Mouse (Mus musculus): ENCODE measurements around the gene Cntnap5a. TPM values are rescaled to one million over a fixed set of nuclear protein-coding genes. Genes with fewer than 3 reads are reported as not detected.

Gene Cntnap5a
- polyA plus RNA-seq, 1 experiment = 0.02 TPM

GRCm38 (mm10) chr1:116281144-116281543, 596.6 kb downstream of the Cntnap5a start:
- no peaks in the 10 kb centered on the region for H3K79me2 ChIP-seq (ENCODE audit: control insufficient read depth, insufficient read depth)
- no peaks in the 10 kb centered on the region for H3K27me3 ChIP-seq (ENCODE audit: control insufficient read depth, insufficient read depth, insufficient read length)
- no peak overlapping the region for H3K4me2 ChIP-seq (ENCODE audit: low read depth)
- no peak for TF ChIP-seq MAX (IDR thresholded peaks at IDR 0.05; ENCODE audit: low read depth)
- no peak overlapping the region for H3ac ChIP-seq (ENCODE audit: control insufficient read depth, insufficient read length)
- no peak overlapping the region for H3K4me3 ChIP-seq
- no peaks in the 10 kb centered on the region for H3K36me3 ChIP-seq (ENCODE audit: control insufficient read depth, insufficient read depth)

DNA sequence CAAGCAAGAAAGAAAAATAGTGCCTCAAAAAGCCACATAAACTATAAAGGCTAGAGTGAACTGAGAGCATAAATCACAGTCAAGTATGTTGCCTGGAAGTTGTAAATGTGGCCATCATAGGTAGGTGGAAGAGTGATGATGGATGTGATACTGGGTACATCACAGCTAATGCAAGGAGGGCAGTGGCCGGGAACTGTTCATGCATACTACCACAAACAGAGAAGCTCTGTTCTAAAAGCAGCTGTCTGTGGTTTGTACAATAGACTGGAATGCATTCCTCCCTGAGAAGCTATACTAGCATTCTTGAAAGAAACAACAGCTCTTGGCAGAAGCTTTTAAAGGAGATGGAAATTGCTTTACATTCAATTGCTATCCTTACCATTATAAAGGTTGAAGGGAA, 599.4 kb downstream of the Cntnap5a start:
- no peaks in the 10 kb centered on the region for H3K27me3 ChIP-seq (ENCODE audit: control insufficient read depth, insufficient read depth, insufficient read length)
- TF ChIP-seq TCF3 (IDR thresholded peaks at IDR 0.05; ENCODE audit: insufficient read length, low read depth) (peak; percentile 27), MAX (IDR thresholded peaks at IDR 0.05; ENCODE audit: low read depth) (no peak), MYOG (IDR thresholded peaks at IDR 0.05; ENCODE audit: control insufficient read depth in 1 of 3, insufficient read depth in 1 of 3, insufficient read length in 2 of 3, low read depth in 2 of 3) (peak in 1 of 3 experiments; percentile 66), POLR2AphosphoS2 (IDR thresholded peaks at IDR 0.05; ENCODE audit: insufficient read length, low read depth) (no peak), E2F4 (IDR thresholded peaks at IDR 0.05; ENCODE audit: insufficient read depth) (no peak), MYOD1 (IDR thresholded peaks at IDR 0.05; ENCODE audit: control insufficient read depth in 1 of 3, insufficient read length in 2 of 3, low read depth in 2 of 3) (peak in 1 of 3 experiments; percentile 54), CEBPB (IDR thresholded peaks at IDR 0.05; ENCODE audit: insufficient read depth, poor library complexity, severe bottlenecking) (no peak)
- H3K4me3 ChIP-seq = no peak overlapping the region
- H3K79me2 ChIP-seq (ENCODE audit: control insufficient read depth, insufficient read depth) = no peaks in the 10 kb centered on the region
- no peak overlapping the region for H3ac ChIP-seq (ENCODE audit: control insufficient read depth, insufficient read length)
- peak overlapping the region; percentile 38 for H3K4me2 ChIP-seq (ENCODE audit: low read depth)
- no peaks in the 10 kb centered on the region for H3K36me3 ChIP-seq (ENCODE audit: control insufficient read depth, insufficient read depth)

- TF ChIP-seq SRF (IDR thresholded peaks at IDR 0.05; ENCODE audit: control insufficient read depth, insufficient read length, low read depth) (no peak), CEBPB (IDR thresholded peaks at IDR 0.05; ENCODE audit: insufficient read depth, poor library complexity, severe bottlenecking) (no peak), MAX (IDR thresholded peaks at IDR 0.05; ENCODE audit: low read depth) (no peak)
- H3K79me2 ChIP-seq (ENCODE audit: control insufficient read depth, insufficient read depth) = no peaks in the 10 kb centered on the region
- H3K27me3 ChIP-seq (ENCODE audit: control insufficient read depth, insufficient read depth, insufficient read length) = no peaks in the 10 kb centered on the region
- no peak overlapping the region for H3ac ChIP-seq (ENCODE audit: control insufficient read depth, insufficient read length)
- H3K4me3 ChIP-seq = no peak overlapping the region
- no peaks in the 10 kb centered on the region for H3K36me3 ChIP-seq (ENCODE audit: control insufficient read depth, insufficient read depth)
- no peak overlapping the region for H3K4me2 ChIP-seq (ENCODE audit: low read depth)
These were observed 622.0 kb downstream of the Cntnap5a start for GRCm38 (mm10) chr1:116306555-116306954.

DNA sequence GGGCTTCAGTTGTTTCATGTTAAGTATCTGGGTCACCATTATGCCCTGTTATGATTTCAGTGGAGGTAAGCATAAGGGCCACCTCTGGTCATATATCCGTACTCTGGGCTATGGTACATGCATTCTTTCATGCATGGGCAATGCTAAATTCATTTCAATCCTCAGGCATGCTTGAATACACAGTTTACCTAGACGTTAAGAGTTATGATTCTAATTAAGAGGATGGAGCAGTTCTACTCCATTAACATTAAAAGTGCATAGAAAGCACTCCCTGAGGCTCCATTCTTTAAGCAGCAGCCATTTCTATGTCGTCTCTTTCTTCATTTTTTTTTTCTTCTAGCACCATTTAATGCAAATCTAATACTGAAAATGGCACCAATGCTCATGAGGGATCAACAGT, 627.0 kb downstream of the Cntnap5a start:
- Histone ChIP-seq H3K4me2 (ENCODE audit: low read depth) (no peak overlapping the region), H3ac (ENCODE audit: control insufficient read depth, insufficient read length) (no peak overlapping the region), H3K36me3 (ENCODE audit: control insufficient read depth, insufficient read depth) (no peaks in the 10 kb centered on the region), H3K4me3 (no peak overlapping the region), H3K27me3 (ENCODE audit: control insufficient read depth, insufficient read depth, insufficient read length) (no peaks in the 10 kb centered on the region), H3K79me2 (ENCODE audit: control insufficient read depth, insufficient read depth) (no peaks in the 10 kb centered on the region)
- TF ChIP-seq TCF12 (IDR thresholded peaks at IDR 0.05; ENCODE audit: insufficient read depth, poor library complexity, severe bottlenecking) = no peak

DNA sequence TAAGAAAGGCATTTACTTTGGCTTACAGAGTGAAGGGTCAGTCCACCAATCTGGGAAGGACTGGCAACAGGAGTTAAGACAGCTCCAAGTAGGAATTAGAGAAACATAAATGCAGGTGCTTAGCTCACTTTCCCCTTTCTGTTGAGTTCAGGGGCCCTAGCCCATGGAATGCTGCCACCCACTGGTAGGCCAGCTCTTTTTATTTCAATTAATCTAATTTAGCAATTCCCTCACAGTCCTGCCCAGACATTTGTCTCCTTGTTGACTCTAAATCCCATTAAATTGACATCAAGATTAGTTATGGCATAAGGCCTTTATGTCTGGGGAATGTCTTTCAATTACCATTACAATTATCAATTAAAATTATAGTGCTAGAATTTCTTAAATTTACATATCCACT, 628.7 kb downstream of the Cntnap5a start:
- no peaks in the 10 kb centered on the region for H3K27me3 ChIP-seq (ENCODE audit: control insufficient read depth, insufficient read depth, insufficient read length)
- H3ac ChIP-seq (ENCODE audit: control insufficient read depth, insufficient read length) = no peak overlapping the region
- H3K36me3 ChIP-seq (ENCODE audit: control insufficient read depth, insufficient read depth) = no peaks in the 10 kb centered on the region
- no peak overlapping the region for H3K4me2 ChIP-seq (ENCODE audit: low read depth)
- TF ChIP-seq TCF12 (IDR thresholded peaks at IDR 0.05; ENCODE audit: insufficient read depth, poor library complexity, severe bottlenecking) (no peak), MYOD1 (IDR thresholded peaks at IDR 0.05; ENCODE audit: control insufficient read depth in 1 of 3, insufficient read length in 2 of 3, low read depth in 2 of 3) (no peak), MAX (IDR thresholded peaks at IDR 0.05; ENCODE audit: low read depth) (no peak), SRF (IDR thresholded peaks at IDR 0.05; ENCODE audit: control insufficient read depth, insufficient read length, low read depth) (no peak), MYOG (IDR thresholded peaks at IDR 0.05; ENCODE audit: control insufficient read depth in 1 of 3, insufficient read depth in 1 of 3, insufficient read length in 2 of 3, low read depth in 2 of 3) (no peak), TCF3 (IDR thresholded peaks at IDR 0.05; ENCODE audit: insufficient read length, low read depth) (no peak), USF1 (IDR thresholded peaks at IDR 0.05; ENCODE audit: low read depth) (no peak)
- no peak overlapping the region for H3K4me3 ChIP-seq
- no peaks in the 10 kb centered on the region for H3K79me2 ChIP-seq (ENCODE audit: control insufficient read depth, insufficient read depth)

GRCm38 (mm10) chr1:116324505-116324904, 639.9 kb downstream of the Cntnap5a start:
- no peak overlapping the region for H3K4me3 ChIP-seq
- no peak overlapping the region for H3K4me2 ChIP-seq (ENCODE audit: low read depth)
- no peaks in the 10 kb centered on the region for H3K79me2 ChIP-seq (ENCODE audit: control insufficient read depth, insufficient read depth)
- H3K36me3 ChIP-seq (ENCODE audit: control insufficient read depth, insufficient read depth) = no peaks in the 10 kb centered on the region
- TF ChIP-seq POLR2AphosphoS2 (IDR thresholded peaks at IDR 0.05; ENCODE audit: insufficient read length, low read depth) = no peak
- no peak for TF ChIP-seq MYOG (IDR thresholded peaks at IDR 0.05; ENCODE audit: control insufficient read depth in 1 of 3, insufficient read depth in 1 of 3, insufficient read length in 2 of 3, low read depth in 2 of 3)
- TF ChIP-seq MYOD1 (IDR thresholded peaks at IDR 0.05; ENCODE audit: control insufficient read depth in 1 of 3, insufficient read length in 2 of 3, low read depth in 2 of 3) = no peak
- no peak for TF ChIP-seq USF1 (IDR thresholded peaks at IDR 0.05; ENCODE audit: low read depth)
- TF ChIP-seq E2F4 (IDR thresholded peaks at IDR 0.05; ENCODE audit: insufficient read depth) = no peak
- TF ChIP-seq CEBPB (IDR thresholded peaks at IDR 0.05; ENCODE audit: insufficient read depth, poor library complexity, severe bottlenecking) = no peak
- H3ac ChIP-seq (ENCODE audit: control insufficient read depth, insufficient read length) = no peak overlapping the region
- no peaks in the 10 kb centered on the region for H3K27me3 ChIP-seq (ENCODE audit: control insufficient read depth, insufficient read depth, insufficient read length)

Data from myocyte (in vitro differentiated cells).